Mouse (Mus musculus) neural tube, embryonic 11.5 days (tissue): ENCODE results near the gene Ermp1. TPM values are rescaled to one million over a fixed set of nuclear protein-coding genes. Genes with fewer than 3 reads are reported as not detected.

Experiments used
- ATAC-seq: fragments of 200-750 bp; cut with Nextera tagmentation; 2 replicates; pipeline ENCODE4 v1.8.0; 2017; ENCODE audit warnings: moderate number of reproducible peaks, mild to moderate bottlenecking, moderate TSS enrichment, moderate library complexity; ENCODE audit not compliant: insufficient read depth, low FRiP score, low TSS enrichment
- DNase-seq: peaks from one replicate; pipeline ENCODE4 v3.0.0-alpha.2; 2015; ENCODE audit warnings: low spot score
- H3K27ac ChIP-seq: fragments of 300-500 bp; sonication (generic); 2 replicates; pipeline ENCODE4 v1.5.1; 2014; ENCODE audit warnings: low read depth, mild to moderate bottlenecking, low read length
- H3K27me3 ChIP-seq: fragments of 300-500 bp; sonication (generic); 2 replicates; pipeline ENCODE4 v1.6.1; 2014; ENCODE audit warnings: mild to moderate bottlenecking, low read length, mixed read lengths; ENCODE audit not compliant: control insufficient read depth, insufficient read depth
- H3K36me3 ChIP-seq: fragments of 300-500 bp; sonication (generic); 2 replicates; pipeline ENCODE4 v1.6.1; 2014; ENCODE audit warnings: mild to moderate bottlenecking, low read length, moderate library complexity, mixed read lengths; ENCODE audit not compliant: control insufficient read depth, insufficient read depth
- H3K4me1 ChIP-seq: fragments of 300-500 bp; sonication (generic); 2 replicates; pipeline ENCODE4 v1.6.1; 2014; ENCODE audit warnings: low read length, mixed read lengths; ENCODE audit not compliant: control insufficient read depth, insufficient read depth
- H3K4me2 ChIP-seq: fragments of 300-500 bp; sonication (generic); 2 replicates; pipeline ENCODE4 v1.6.1; 2014; ENCODE audit warnings: low read depth, mild to moderate bottlenecking, moderate library complexity
- H3K4me3 ChIP-seq: fragments of 300-500 bp; sonication (generic); 2 replicates; pipeline ENCODE4 v1.5.1; 2014; ENCODE audit warnings: low read depth, low read length
- H3K9ac ChIP-seq: fragments of 300-500 bp; sonication (generic); 2 replicates; pipeline ENCODE4 v1.6.1; 2014; ENCODE audit warnings: mild to moderate bottlenecking, low read length
- H3K9me3 ChIP-seq: fragments of 300-500 bp; sonication (generic); 2 replicates; pipeline ENCODE4 v1.6.1; 2016; ENCODE audit warnings: low read length; ENCODE audit not compliant: control insufficient read depth
- WGBS: fragments of 180-500 bp; shearing (Covaris S2); extraction: QIAGEN DNeasy Blood & Tissue Kit; methylation state at CpG from one replicate; pipeline ENCODE4 v1.1.7; 2014; 5-methylcytosine and 5-hydroxymethylcytosine counted together
- polyA plus RNA-seq: library from polyadenylated mRNA; unstranded; fragments of >200 nt; fragmentation: Nextera tagmentation; extraction: Ambion mirVana; gene quantifications from 2 replicates; pipeline ENCODE4 v1.2.1, GENCODE M21; 2014

Gene Ermp1
- polyA plus RNA-seq, 1 experiment from 2014 or later: 13.7 TPM

GRCm38 (mm10) chr19:29678181-29678778, 30.1 kb upstream of the Ermp1 start:
- H3K36me3 ChIP-seq: no peaks in the 10 kb centered on the region
- H3K27ac ChIP-seq: no peak overlapping the region
- no peak overlapping the region for H3K4me2 ChIP-seq
- H3K9me3 ChIP-seq: no peaks in the 10 kb centered on the region
- no peaks in the 10 kb centered on the region for H3K27me3 ChIP-seq
- no peak overlapping the region for H3K9ac ChIP-seq
- ATAC-seq (no peak), DNase-seq (no peak)
- H3K4me1 ChIP-seq: no peaks in the 10 kb centered on the region
- WGBS: 89% methylated on average over 6 of the region's 6 CpGs
- H3K4me3 ChIP-seq: no peak overlapping the region

GRCm38 (mm10) chr19:29676479-29677193, 28.4 kb upstream of the Ermp1 start:
- WGBS: 68% methylated on average over 10 of the region's 10 CpGs
- DNase-seq: no peak
- Histone ChIP-seq H3K27me3 (no peaks in the 10 kb centered on the region), H3K4me1 (no peaks in the 10 kb centered on the region), H3K9ac (no peak overlapping the region), H3K9me3 (no peaks in the 10 kb centered on the region), H3K4me3 (no peak overlapping the region), H3K36me3 (no peaks in the 10 kb centered on the region), H3K4me2 (no peak overlapping the region), H3K27ac (no peak overlapping the region)
- ATAC-seq: no peak

GRCm38 (mm10) chr19:29675562-29676078, 27.4 kb upstream of the Ermp1 start:
- H3K36me3 ChIP-seq: no peaks in the 10 kb centered on the region
- no peak overlapping the region for H3K4me3 ChIP-seq
- no peaks in the 10 kb centered on the region for H3K9me3 ChIP-seq
- no peak for DNase-seq
- H3K9ac ChIP-seq: no peak overlapping the region
- H3K27ac ChIP-seq: no peak overlapping the region
- ATAC-seq: no peak
- no peak overlapping the region for H3K4me2 ChIP-seq
- H3K27me3 ChIP-seq: no peaks in the 10 kb centered on the region
- no peaks in the 10 kb centered on the region for H3K4me1 ChIP-seq
- 74% methylated on average over 9 of the region's 9 CpGs for WGBS

- Histone ChIP-seq H3K4me2 (no peak overlapping the region), H3K27ac (no peak overlapping the region), H3K9me3 (no peaks in the 10 kb centered on the region), H3K4me3 (no peak overlapping the region), H3K36me3 (no peaks in the 10 kb centered on the region), H3K4me1 (no peaks in the 10 kb centered on the region), H3K27me3 (no peaks in the 10 kb centered on the region), H3K9ac (no peak overlapping the region)
- WGBS: 97% methylated on average over 7 of the region's 7 CpGs
- ATAC-seq (no peak), DNase-seq (no peak)
These were observed 26.7 kb upstream of the Ermp1 start for GRCm38 (mm10) chr19:29674946-29675345.

- Histone ChIP-seq H3K9me3 (no peaks in the 10 kb centered on the region), H3K27me3 (no peaks in the 10 kb centered on the region), H3K4me1 (no peaks in the 10 kb centered on the region), H3K4me2 (no peak overlapping the region), H3K27ac (no peak overlapping the region), H3K4me3 (no peak overlapping the region), H3K36me3 (no peaks in the 10 kb centered on the region), H3K9ac (no peak overlapping the region)
- DNase-seq: no peak
- WGBS: 97% methylated on average over 13 of the region's 13 CpGs
- ATAC-seq: no peak
These were observed 24.4 kb upstream of the Ermp1 start for GRCm38 (mm10) chr19:29672660-29673059.

- 67% methylated on average over 2 of the region's 2 CpGs for WGBS
- H3K27ac ChIP-seq: no peak overlapping the region
- H3K4me1 ChIP-seq: no peaks in the 10 kb centered on the region
These were observed 22.9 kb upstream of the Ermp1 start for GRCm38 (mm10) chr19:29671160-29671559.

GRCm38 (mm10) chr19:29670247-29670646, 22.0 kb upstream of the Ermp1 start:
- H3K36me3 ChIP-seq: no peaks in the 10 kb centered on the region
- no peaks in the 10 kb centered on the region for H3K9me3 ChIP-seq
- no peak overlapping the region for H3K4me3 ChIP-seq
- no peaks in the 10 kb centered on the region for H3K4me1 ChIP-seq
- no peaks in the 10 kb centered on the region for H3K27me3 ChIP-seq
- WGBS: 84% methylated on average over 6 of the region's 6 CpGs
- DNase-seq (no peak), ATAC-seq (no peak)
- H3K9ac ChIP-seq: no peak overlapping the region
- no peak overlapping the region for H3K4me2 ChIP-seq
- H3K27ac ChIP-seq: no peak overlapping the region

More at GRCm38 (mm10) chr19:29671160-29671559, 22.9 kb upstream of the Ermp1 start:
- Histone ChIP-seq H3K36me3 (no peaks in the 10 kb centered on the region), H3K4me2 (no peak overlapping the region), H3K27me3 (no peaks in the 10 kb centered on the region), H3K4me3 (no peak overlapping the region), H3K9me3 (no peaks in the 10 kb centered on the region), H3K9ac (no peak overlapping the region)
- DNase-seq (no peak), ATAC-seq (no peak)

GRCm38 (mm10) chr19:29668135-29668534, 19.9 kb upstream of the Ermp1 start:
- no peak overlapping the region for H3K4me3 ChIP-seq
- H3K9ac ChIP-seq: no peak overlapping the region
- no peak for ATAC-seq
- no peaks in the 10 kb centered on the region for H3K27me3 ChIP-seq
- no peak for DNase-seq
- WGBS: 93% methylated on average over 7 of the region's 7 CpGs
- no peaks in the 10 kb centered on the region for H3K4me1 ChIP-seq
- H3K27ac ChIP-seq: no peak overlapping the region
- H3K9me3 ChIP-seq: no peaks in the 10 kb centered on the region
- no peaks in the 10 kb centered on the region for H3K36me3 ChIP-seq
- no peak overlapping the region for H3K4me2 ChIP-seq
